Mouse (Mus musculus) liver, embryonic 16.5 days (tissue): ENCODE results near the gene Tmem198. TPM values are rescaled to one million over a fixed set of nuclear protein-coding genes. Genes with fewer than 3 reads are reported as not detected.

Experiments
- ATAC-seq: fragments of 200-750 bp; cut with Nextera tagmentation; 2 replicates; pipeline ENCODE4 v1.8.0; 2017; ENCODE audit warnings: low read depth, mild to moderate bottlenecking, moderate number of reproducible peaks, moderate library complexity
- H3K27ac ChIP-seq: fragments of 300-500 bp; sonication (generic); 2 replicates; pipeline ENCODE4 v1.5.1; 2014; ENCODE audit warnings: mild to moderate bottlenecking, low read length
- H3K27me3 ChIP-seq: fragments of 300-500 bp; sonication (generic); 2 replicates; pipeline ENCODE4 v1.6.1; 2014; ENCODE audit warnings: low read depth, low read length, mixed read lengths; ENCODE audit not compliant: control insufficient read depth, insufficient read depth
- H3K36me3 ChIP-seq: fragments of 300-500 bp; sonication (generic); 2 replicates; pipeline ENCODE4 v1.6.1; 2014; ENCODE audit warnings: mild to moderate bottlenecking; ENCODE audit not compliant: control insufficient read depth, insufficient read depth
- H3K4me1 ChIP-seq: fragments of 300-500 bp; sonication (generic); 2 replicates; pipeline ENCODE4 v1.6.1; 2014; ENCODE audit warnings: low read depth, low read length, mixed read lengths; ENCODE audit not compliant: control insufficient read depth
- H3K4me2 ChIP-seq: fragments of 300-500 bp; sonication (generic); 2 replicates; pipeline ENCODE4 v1.6.1; 2014; ENCODE audit warnings: low read depth, low read length, mixed read lengths
- H3K4me3 ChIP-seq: fragments of 300-500 bp; sonication (generic); 2 replicates; pipeline ENCODE4 v1.5.1; 2014; ENCODE audit warnings: low read depth, mild to moderate bottlenecking, low read length
- H3K9ac ChIP-seq: fragments of 300-500 bp; sonication (generic); 2 replicates; pipeline ENCODE4 v1.6.1; 2014; ENCODE audit warnings: low read depth, low read length
- H3K9me3 ChIP-seq: fragments of 300-500 bp; sonication (generic); replicated peaks from 2 replicates; pipeline ENCODE4 v1.6.1; 2016; ENCODE audit warnings: low read length; ENCODE audit not compliant: control insufficient read depth
- WGBS: fragments of 180-500 bp; shearing (Covaris S2); extraction: QIAGEN DNeasy Blood & Tissue Kit; methylation state at CpG from one replicate; pipeline ENCODE4 v1.1.7; 2014; ENCODE audit not compliant: insufficient replicate concordance; 5-methylcytosine and 5-hydroxymethylcytosine counted together
- polyA plus RNA-seq: library from polyadenylated mRNA; unstranded; fragments of >200 nt; fragmentation: Nextera tagmentation; extraction: Ambion mirVana; gene quantifications from 2 replicates; pipeline ENCODE4 v1.2.1, GENCODE M21; 2015

Tmem198 gene
- polyA plus RNA-seq, result 0.06 and 0.07 TPM in 2 replicates

- ATAC-seq, result peak; percentile 86
- H3K4me1 ChIP-seq, result peaks cover 10% of the 10 kb centered on the region
- H3K36me3 ChIP-seq, result no peaks in the 10 kb centered on the region
- H3K9me3 ChIP-seq, result no peaks in the 10 kb centered on the region
- H3K27me3 ChIP-seq, result peaks cover 72% of the 10 kb centered on the region
- peak within 1 kb of the TSS; percentile 56 for H3K9ac ChIP-seq
- H3K27ac ChIP-seq, result peak within 1 kb of the TSS; percentile 24; the same call in 1 of the 2 replicates
- H3K4me3 ChIP-seq, result peak within 1 kb of the TSS; percentile 73
- peak within 1 kb of the TSS; percentile 93 for H3K4me2 ChIP-seq
- under 1% methylated on average over 71 of the region's 76 CpGs for WGBS
Observed at GRCm38 (mm10) chr1:75478916-75479634, at the start of gene Tmem198, which contains the start of gene Chpf. Gene Tmem198, plus strand, starts transcription at chr1:75479532. Gene Chpf, minus strand, starts transcription at chr1:75479307.

DNA sequence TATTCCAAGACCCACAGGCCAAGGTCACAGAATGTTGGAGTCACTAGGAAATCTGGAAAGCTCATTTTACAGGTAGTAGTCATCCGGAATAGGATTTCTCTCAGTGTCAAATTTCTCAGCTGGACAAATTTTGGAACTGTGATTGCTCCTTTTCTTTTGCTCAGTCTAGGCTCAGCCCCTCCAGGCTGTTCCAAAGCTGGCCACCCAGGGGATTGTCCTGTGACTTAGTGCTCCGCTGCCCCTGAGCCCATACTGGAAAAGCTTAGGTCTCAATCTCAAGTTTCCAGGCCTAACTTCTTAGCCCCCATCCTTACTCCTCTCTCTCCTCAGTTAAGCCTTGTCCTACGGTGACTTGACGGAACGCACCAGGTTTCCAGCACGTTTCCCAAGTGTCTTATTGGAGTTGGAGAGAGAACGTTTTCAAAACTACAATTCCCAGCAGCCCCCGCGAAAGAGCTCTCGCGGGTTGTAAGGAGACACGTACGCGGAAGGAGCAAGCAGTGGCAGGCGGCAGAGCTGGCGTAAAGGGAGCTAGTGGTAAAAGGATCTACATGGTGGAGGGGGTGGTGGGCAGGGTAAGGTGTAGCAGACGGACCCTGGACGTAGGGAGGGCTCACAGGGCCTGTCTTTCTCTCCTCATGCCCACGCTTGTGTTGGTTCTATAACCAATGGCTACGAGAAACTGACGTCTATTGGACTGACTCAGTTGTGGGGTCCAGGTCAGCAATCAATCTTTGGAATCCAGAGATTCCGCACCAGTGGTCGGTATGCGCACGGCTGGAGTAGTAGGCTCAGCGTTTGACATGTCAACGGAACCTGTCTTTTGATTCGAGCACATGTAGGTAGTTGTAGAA is 43.6 kb upstream of the Tmem198 start, which contains the start of gene Gmppa:
Gene Gmppa, plus strand, starts transcription at position 456 of the 854 bp plus-strand sequence.
- H3K4me2 ChIP-seq, result peak within 1 kb of the TSS; percentile 73
- H3K9ac ChIP-seq, result peak within 1 kb of the TSS; percentile 77
- WGBS, result 6% methylated on average over 28 of the region's 28 CpGs
- no peaks in the 10 kb centered on the region; the same call in 1 of the 2 replicates for H3K36me3 ChIP-seq
- H3K27me3 ChIP-seq, result peaks cover 8% of the 10 kb centered on the region; the same call in 1 of the 2 replicates
- ATAC-seq, result peak; percentile 79
- H3K4me3 ChIP-seq, result peak within 1 kb of the TSS; percentile 73
- no peak within 1 kb of the TSS for H3K27ac ChIP-seq
- H3K4me1 ChIP-seq, result peaks cover 13% of the 10 kb centered on the region
- no peaks in the 10 kb centered on the region for H3K9me3 ChIP-seq

DNA sequence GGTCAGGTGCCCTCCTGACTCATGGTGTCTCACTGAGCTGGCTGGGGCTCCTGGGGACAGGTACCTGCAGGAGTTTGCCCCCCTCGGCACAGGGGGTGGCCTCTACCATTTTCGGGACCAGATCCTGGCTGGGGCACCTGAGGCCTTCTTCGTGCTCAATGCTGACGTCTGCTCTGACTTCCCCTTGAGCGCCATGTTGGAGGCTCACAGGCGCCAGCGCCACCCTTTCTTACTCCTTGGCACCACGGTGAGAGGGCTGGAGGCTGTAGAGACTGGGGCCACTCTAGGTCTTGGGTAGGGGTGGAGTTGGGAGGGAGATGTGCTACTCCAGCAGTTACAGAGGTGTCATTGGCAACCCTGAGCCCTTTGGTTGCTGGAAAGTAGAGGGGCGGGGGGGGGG is 40.5 kb upstream of the Tmem198 start:
- Histone ChIP-seq H3K27ac (no peak overlapping the region), H3K4me3 (no peak overlapping the region), H3K27me3 (no peaks in the 10 kb centered on the region), H3K4me2 (no peak overlapping the region), H3K36me3 (no peaks in the 10 kb centered on the region; the same call in 1 of the 2 replicates), H3K4me1 (peaks cover 13% of the 10 kb centered on the region), H3K9me3 (no peaks in the 10 kb centered on the region), H3K9ac (no peak overlapping the region)
- 80% methylated on average over 8 of the region's 9 CpGs for WGBS
- ATAC-seq, result no peak

- Histone ChIP-seq H3K27ac (no peak overlapping the region), H3K36me3 (no peaks in the 10 kb centered on the region; the same call in 1 of the 2 replicates), H3K4me1 (peaks cover 22% of the 10 kb centered on the region), H3K4me3 (no peak overlapping the region), H3K9me3 (no peaks in the 10 kb centered on the region), H3K9ac (no peak overlapping the region), H3K27me3 (no peaks in the 10 kb centered on the region), H3K4me2 (no peak overlapping the region)
- 84% methylated on average over 7 of the region's 7 CpGs for WGBS
- no peak for ATAC-seq
Observed at GRCm38 (mm10) chr1:75440661-75441060, 38.7 kb upstream of the Tmem198 start.

- Histone ChIP-seq H3K4me3 (no peak overlapping the region), H3K9me3 (no peaks in the 10 kb centered on the region), H3K27ac (no peak overlapping the region), H3K4me2 (no peak overlapping the region), H3K9ac (no peak overlapping the region), H3K36me3 (no peaks in the 10 kb centered on the region; the same call in 1 of the 2 replicates), H3K4me1 (peaks cover 27% of the 10 kb centered on the region), H3K27me3 (peaks cover 5% of the 10 kb centered on the region)
- WGBS, result 77% methylated on average over 15 of the region's 15 CpGs
- ATAC-seq, result no peak
Observed at GRCm38 (mm10) chr1:75441471-75441996, 37.8 kb upstream of the Tmem198 start.

GRCm38 (mm10) chr1:75442171-75442570 is 37.2 kb upstream of the Tmem198 start:
- Histone ChIP-seq H3K27ac (no peak overlapping the region), H3K9me3 (no peaks in the 10 kb centered on the region), H3K4me2 (no peak overlapping the region), H3K9ac (no peak overlapping the region), H3K4me1 (peaks cover 27% of the 10 kb centered on the region), H3K36me3 (no peaks in the 10 kb centered on the region; the same call in 1 of the 2 replicates), H3K4me3 (no peak overlapping the region), H3K27me3 (peaks cover 12% of the 10 kb centered on the region)
- WGBS, result 61% methylated on average over 9 of the region's 9 CpGs
- no peak for ATAC-seq

DNA sequence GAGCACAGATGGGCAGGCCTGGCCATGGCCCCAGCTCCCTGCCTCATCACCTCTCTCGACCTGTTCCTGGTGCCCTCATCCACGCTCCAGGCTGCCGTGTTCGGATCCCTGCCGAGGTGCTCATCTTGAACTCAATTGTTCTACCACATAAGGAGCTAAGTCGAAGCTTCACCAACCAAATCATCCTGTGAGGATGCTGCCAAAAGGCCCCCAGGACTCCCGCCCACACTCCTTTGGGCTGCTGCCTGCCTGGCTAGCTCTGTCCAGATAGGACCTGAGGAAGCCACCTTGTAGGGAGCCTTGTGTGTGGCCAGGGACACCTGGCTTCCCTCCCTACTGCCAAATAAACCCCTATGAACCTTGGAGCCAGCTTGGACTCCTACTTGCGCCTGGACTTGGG is 36.5 kb upstream of the Tmem198 start:
- Histone ChIP-seq H3K4me3 (no peak overlapping the region), H3K4me1 (peaks cover 34% of the 10 kb centered on the region), H3K27ac (no peak overlapping the region), H3K9me3 (no peaks in the 10 kb centered on the region), H3K9ac (no peak overlapping the region), H3K4me2 (no peak overlapping the region), H3K36me3 (no peaks in the 10 kb centered on the region; the same call in 1 of the 2 replicates), H3K27me3 (peaks cover 18% of the 10 kb centered on the region)
- ATAC-seq, result no peak
- WGBS, result 65% methylated on average over 8 of the region's 8 CpGs

GRCm38 (mm10) chr1:75443247-75444024 is 35.9 kb upstream of the Tmem198 start:
- 61% methylated on average over 13 of the region's 13 CpGs for WGBS
- H3K4me3 ChIP-seq, result no peak overlapping the region

More at GRCm38 (mm10) chr1:75443247-75444024, 35.9 kb upstream of the Tmem198 start:
- Histone ChIP-seq H3K36me3 (no peaks in the 10 kb centered on the region; the same call in 1 of the 2 replicates), H3K9ac (no peak overlapping the region), H3K27ac (no peak overlapping the region), H3K9me3 (no peaks in the 10 kb centered on the region), H3K27me3 (peaks cover 24% of the 10 kb centered on the region), H3K4me2 (no peak overlapping the region), H3K4me1 (peaks cover 39% of the 10 kb centered on the region)
- no peak for ATAC-seq
